Mouse (Mus musculus) bone marrow macrophage, adult 2 months (primary cell): ENCODE data around the gene Spry2. TPM values are rescaled to one million over a fixed set of nuclear protein-coding genes. Genes with fewer than 3 reads are reported as not detected.
A peak's percentile ranks its signal among the peaks of the same experiment; 100 is the strongest.

ENCODE experiments used
- H3K27ac ChIP-seq: 2 replicates; pipeline ENCODE4 v1.5.1; 2012; ENCODE audit warnings: low read depth, low read length; ENCODE audit not compliant: insufficient read depth
- H3K4me1 ChIP-seq: 2 replicates; pipeline ENCODE4 v1.6.1; 2012; ENCODE audit warnings: low read length; ENCODE audit not compliant: control insufficient read depth, insufficient read depth
- H3K4me3 ChIP-seq: 2 replicates; pipeline ENCODE4 v1.5.1; 2012; ENCODE audit warnings: mild to moderate bottlenecking, low read length, moderate library complexity; ENCODE audit not compliant: insufficient read depth
- CTCF ChIP-seq: IDR thresholded peaks from 2 replicates; pipeline ENCODE4 v1.5.1; 2012; ENCODE audit warnings: low read depth, mild to moderate bottlenecking, low read length, moderate library complexity
- POLR2A ChIP-seq: IDR thresholded peaks from 2 replicates; pipeline ENCODE4 v1.6.1; 2012; ENCODE audit warnings: mild to moderate bottlenecking, low read depth, low read length, borderline replicate concordance
- polyA plus RNA-seq: library from polyadenylated mRNA; stranded (reverse); fragments of >200 nt; gene quantifications from 2 replicates; pipeline ENCODE4 v1.2.4, GENCODE M21; 2012; ENCODE audit not compliant: missing spikeins, insufficient read depth, insufficient read length

Gene Spry2
- polyA plus RNA-seq, 1 experiment, result 3.2 TPM

- Histone ChIP-seq H3K27ac (no peak overlapping the region), H3K4me1 (peaks cover 24% of the 10 kb centered on the region), H3K4me3 (0 out of 2 replicates have a peak overlapping the region, but pooled peaks have one; percentile 34)
- TF ChIP-seq CTCF (no peak), POLR2A (no peak)
Observed at GRCm38 (mm10) chr14:105892941-105893622, 3.5 kb downstream of the Spry2 start.

- Histone ChIP-seq H3K4me1 (peaks cover 30% of the 10 kb centered on the region), H3K27ac (peak overlapping the region; percentile 71), H3K4me3 (no peak overlapping the region)
- TF ChIP-seq POLR2A, result no peak
- TF ChIP-seq CTCF, result no peak
Observed at GRCm38 (mm10) chr14:105890516-105891231, 5.9 kb downstream of the Spry2 start.

DNA sequence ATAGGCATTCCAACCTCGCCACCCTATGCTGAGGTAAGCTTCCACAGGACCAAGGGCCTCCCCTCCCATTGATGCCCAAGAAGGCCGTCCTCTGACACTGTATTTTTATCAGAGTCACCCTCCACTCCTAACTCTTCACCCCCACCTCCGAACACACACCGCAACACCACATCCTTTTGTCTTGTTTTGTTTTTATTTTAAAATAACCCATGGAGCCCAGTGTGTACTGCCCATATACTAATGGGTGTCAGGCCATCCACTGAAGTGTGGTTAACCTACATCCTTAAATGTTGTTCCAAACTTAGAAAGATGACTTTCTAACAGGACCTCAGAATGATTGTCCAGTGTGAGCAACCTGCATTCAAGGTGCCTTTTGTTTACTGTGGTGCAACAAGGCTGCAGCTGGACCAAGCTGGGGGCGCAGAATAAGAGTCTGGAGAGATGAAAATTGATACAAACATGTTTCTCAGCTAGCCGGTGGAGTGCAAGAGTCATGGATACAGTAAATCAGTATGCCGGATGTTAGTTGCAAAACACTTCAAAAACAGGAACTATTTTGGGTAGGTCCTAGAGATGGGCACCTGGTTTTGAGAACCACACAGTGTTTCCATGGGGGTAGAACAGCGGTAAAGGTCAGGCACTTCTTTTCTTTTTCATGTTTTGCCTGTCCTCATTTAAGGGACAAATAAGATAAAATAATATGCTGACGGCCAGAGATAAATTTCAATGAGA, 9.8 kb downstream of the Spry2 start:
- Histone ChIP-seq H3K27ac (no peak overlapping the region), H3K4me3 (no peak overlapping the region), H3K4me1 (peaks cover 20% of the 10 kb centered on the region)
- TF ChIP-seq POLR2A (no peak), CTCF (no peak)

DNA sequence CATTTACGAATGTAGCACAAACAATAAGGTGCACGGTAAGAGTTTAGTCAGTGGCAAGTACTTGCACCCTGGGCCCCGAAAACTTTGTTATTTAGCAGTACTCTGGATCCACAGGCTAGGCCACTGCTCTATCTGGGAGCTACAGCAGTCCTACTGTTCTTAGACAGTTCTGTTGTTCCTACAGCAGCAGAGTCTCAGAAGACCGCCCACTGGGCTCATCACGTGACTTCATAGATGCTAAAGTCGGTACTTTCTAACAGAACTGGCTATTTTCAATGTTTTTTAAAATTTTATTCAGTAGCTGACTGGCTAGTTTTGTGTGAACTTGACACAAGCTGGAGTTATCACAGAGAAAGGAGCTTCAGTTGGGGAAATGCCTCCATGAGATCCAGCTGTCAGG, 11.4 kb downstream of the Spry2 start:
- H3K4me1 ChIP-seq, result peaks cover 7% of the 10 kb centered on the region
- H3K4me3 ChIP-seq, result no peak overlapping the region
- no peak overlapping the region for H3K27ac ChIP-seq
- TF ChIP-seq CTCF (no peak), POLR2A (no peak)

- peaks cover 10% of the 10 kb centered on the region for H3K4me1 ChIP-seq
- TF ChIP-seq POLR2A (no peak), CTCF (no peak)
Observed at GRCm38 (mm10) chr14:105883215-105883614, 13.4 kb downstream of the Spry2 start.

GRCm38 (mm10) chr14:105878359-105878758, 18.3 kb downstream of the Spry2 start:
- Histone ChIP-seq H3K4me1 (peaks cover 7% of the 10 kb centered on the region; the same call in 1 of the 2 replicates), H3K27ac (no peak overlapping the region), H3K4me3 (no peak overlapping the region)
- TF ChIP-seq POLR2A, result no peak
- no peak for TF ChIP-seq CTCF

More at GRCm38 (mm10) chr14:105883215-105883614, 13.4 kb downstream of the Spry2 start:
- Histone ChIP-seq H3K27ac (no peak overlapping the region), H3K4me3 (no peak overlapping the region)

DNA sequence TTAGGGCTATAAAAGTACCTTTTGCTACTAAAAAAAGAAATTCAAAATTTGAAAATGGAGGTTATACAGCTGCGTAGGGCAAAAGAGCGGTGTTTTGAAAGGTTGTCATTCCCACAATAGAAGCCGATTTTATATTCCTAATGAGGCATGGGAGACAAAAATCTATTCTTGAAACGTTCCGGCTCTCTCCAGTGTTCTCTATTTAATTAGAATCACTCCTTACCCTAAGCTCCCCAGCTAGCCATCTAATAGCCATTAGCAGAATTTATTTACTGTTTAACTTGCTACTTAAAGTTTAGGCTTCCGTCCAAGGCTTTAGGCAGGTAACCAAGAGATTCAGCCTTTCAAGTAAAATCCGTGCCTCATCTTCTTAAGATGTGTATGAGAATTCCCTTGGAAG, 20.2 kb downstream of the Spry2 start:
- TF ChIP-seq CTCF (no peak), POLR2A (no peak)
- peaks cover 7% of the 10 kb centered on the region; the same call in 1 of the 2 replicates for H3K4me1 ChIP-seq

GRCm38 (mm10) chr14:105870370-105870936, 26.2 kb downstream of the Spry2 start:
- H3K4me3 ChIP-seq, result no peak overlapping the region

More for the DNA sequence above, 20.2 kb downstream of the Spry2 start:
- no peak overlapping the region for H3K27ac ChIP-seq
- H3K4me3 ChIP-seq, result no peak overlapping the region

DNA sequence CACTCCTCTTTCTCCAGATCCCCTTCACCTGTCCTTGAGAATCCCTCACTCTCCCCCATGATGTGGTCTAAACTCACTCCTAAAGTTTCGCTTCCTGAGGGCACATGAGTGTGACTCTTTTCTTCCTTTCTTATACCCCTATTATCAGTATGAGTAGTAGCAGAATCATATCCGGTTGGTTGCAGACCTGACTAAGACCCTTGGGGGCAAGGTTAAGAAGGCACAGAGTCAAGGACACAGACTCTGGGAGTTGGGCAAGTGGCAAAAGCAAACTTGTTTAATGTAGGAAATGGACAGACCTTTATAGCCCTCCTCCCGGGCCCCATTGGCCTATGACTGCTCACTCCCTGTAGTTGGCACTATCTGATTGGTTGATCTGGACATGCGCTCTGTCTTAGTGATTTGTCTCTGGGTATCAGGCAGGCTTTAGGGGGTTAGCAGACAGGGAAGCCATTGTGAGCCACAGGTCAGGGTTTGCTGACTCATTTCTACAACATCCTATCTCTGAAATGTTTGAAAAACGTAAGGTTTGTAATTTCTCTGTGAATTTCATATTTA, 31.2 kb downstream of the Spry2 start:
- Histone ChIP-seq H3K4me3 (no peak overlapping the region), H3K27ac (no peak overlapping the region), H3K4me1 (no peaks in the 10 kb centered on the region)
- TF ChIP-seq POLR2A, result no peak
- TF ChIP-seq CTCF, result no peak

More at GRCm38 (mm10) chr14:105870370-105870936, 26.2 kb downstream of the Spry2 start:
- TF ChIP-seq CTCF (no peak), POLR2A (no peak)
- no peak overlapping the region for H3K27ac ChIP-seq
- H3K4me1 ChIP-seq, result no peaks in the 10 kb centered on the region
